Mouse (Mus musculus) lung, postnatal 25 days (tissue): Measurements from ENCODE around the gene Lrrc49.

ENCODE experiments used
- DNase-seq: peaks from one replicate; pipeline ENCODE4 v3.0.0; 2022; ENCODE audit warnings: low spot score

Lrrc49 gene

GRCm38 (mm10) chr9:60529348-60530243 is 158.4 kb downstream of the Lrrc49 start:
- peak; percentile 67 for DNase-seq

GRCm38 (mm10) chr9:60528269-60528668 is 159.7 kb downstream of the Lrrc49 start:
- no peak for DNase-seq

- no peak for DNase-seq
Measured at GRCm38 (mm10) chr9:60527836-60528235, 160.1 kb downstream of the Lrrc49 start.

GRCm38 (mm10) chr9:60527051-60527450 is 160.9 kb downstream of the Lrrc49 start:
- peak; percentile 42 for DNase-seq

- no peak for DNase-seq
Measured at GRCm38 (mm10) chr9:60526195-60526594, 161.8 kb downstream of the Lrrc49 start.

- peak; percentile 49 for DNase-seq
Measured at GRCm38 (mm10) chr9:60521806-60522264, 166.1 kb downstream of the Lrrc49 start, which contains the start of gene Thsd4. Thsd4 (minus strand) TSS chr9:60522046.

- DNase-seq: no peak
Measured at GRCm38 (mm10) chr9:60521143-60521542, 166.8 kb downstream of the Lrrc49 start.

GRCm38 (mm10) chr9:60519601-60520000 is 168.4 kb downstream of the Lrrc49 start:
- DNase-seq: no peak
